Mouse (Mus musculus) forebrain, embryonic 11.5 days (tissue): Measurements from ENCODE around the gene Dll3. TPM values are rescaled to one million over a fixed set of nuclear protein-coding genes. Genes with fewer than 3 reads are reported as not detected.

ENCODE experiments used
- ATAC-seq: fragments of 200-750 bp; cut with Nextera tagmentation; replicated peaks from 2 replicates; pipeline ENCODE4 v1.8.0; 2017; ENCODE audit warnings: moderate TSS enrichment; ENCODE audit not compliant: low FRiP score
- DNase-seq: peaks from one replicate; pipeline ENCODE4 v3.0.0-alpha.2; 2017; ENCODE audit warnings: low spot score
- H3K27ac ChIP-seq: fragments of 300-500 bp; sonication (generic); 2 replicates; pipeline ENCODE4 v1.5.1; 2014; ENCODE audit warnings: low read depth, low read length
- H3K27me3 ChIP-seq: fragments of 300-500 bp; sonication (generic); 2 replicates; pipeline ENCODE4 v1.6.1; 2014; ENCODE audit warnings: mild to moderate bottlenecking, low read length, mixed read lengths; ENCODE audit not compliant: control insufficient read depth, insufficient read depth
- H3K36me3 ChIP-seq: fragments of 300-500 bp; sonication (generic); 2 replicates; pipeline ENCODE4 v1.6.1; 2014; ENCODE audit warnings: mild to moderate bottlenecking, low read length, moderate library complexity, mixed read lengths; ENCODE audit not compliant: control insufficient read depth, insufficient read depth
- H3K4me1 ChIP-seq: fragments of 300-500 bp; sonication (generic); replicated peaks from 2 replicates; pipeline ENCODE4 v1.6.1; 2014; ENCODE audit warnings: low read length, mixed read lengths; ENCODE audit not compliant: control insufficient read depth, insufficient read depth
- H3K4me2 ChIP-seq: fragments of 300-500 bp; sonication (generic); 2 replicates; pipeline ENCODE4 v1.6.1; 2014; ENCODE audit warnings: low read depth, mild to moderate bottlenecking, low read length, moderate library complexity, mixed read lengths; ENCODE audit not compliant: severe bottlenecking
- H3K4me3 ChIP-seq: fragments of 300-500 bp; sonication (generic); 2 replicates; pipeline ENCODE4 v1.5.1; 2014; ENCODE audit warnings: low read depth, low read length
- H3K9ac ChIP-seq: fragments of 300-500 bp; sonication (generic); 2 replicates; pipeline ENCODE4 v1.6.1; 2014; ENCODE audit warnings: low read length
- H3K9me3 ChIP-seq: fragments of 300-500 bp; sonication (generic); 2 replicates; pipeline ENCODE4 v1.6.1; 2016; ENCODE audit warnings: low read length, mixed read lengths; ENCODE audit not compliant: control insufficient read depth
- WGBS: fragments of 180-500 bp; shearing (Covaris S2); extraction: QIAGEN DNeasy Blood & Tissue Kit; methylation state at CpG from one replicate; pipeline ENCODE4 v1.1.7; 2014; 5-methylcytosine and 5-hydroxymethylcytosine counted together
- polyA plus RNA-seq: library from polyadenylated mRNA; unstranded; fragments of >200 nt; fragmentation: Nextera tagmentation; extraction: Ambion mirVana; gene quantifications from 2 replicates; pipeline ENCODE4 v1.2.1, GENCODE M21; 2014

The Dll3 gene
- polyA plus RNA-seq, 1 experiment from 2014 or later: 43.6 TPM

DNA sequence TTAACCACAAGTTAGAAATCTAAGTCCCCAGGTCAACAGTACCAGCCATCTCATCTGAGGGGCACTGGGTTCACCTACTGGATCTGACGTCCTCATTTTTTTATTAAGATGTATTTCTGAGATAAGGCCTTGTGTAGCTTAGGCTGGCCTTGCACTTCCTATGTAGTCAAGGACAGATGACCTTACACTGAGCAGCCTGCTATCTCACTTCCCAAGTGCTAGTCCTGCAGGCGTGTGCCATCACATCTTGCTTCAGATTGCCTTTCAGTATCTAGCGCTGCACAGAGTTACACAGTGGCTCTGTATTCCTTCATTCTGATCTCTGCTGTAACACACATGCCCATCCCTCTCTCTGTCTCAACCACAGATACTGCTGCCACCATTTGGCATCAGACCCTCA lies 16.0 kb upstream of the Dll3 start:
- Histone ChIP-seq H3K4me1 (no peaks in the 10 kb centered on the region), H3K27me3 (no peaks in the 10 kb centered on the region), H3K9ac (no peak overlapping the region), H3K27ac (no peak overlapping the region), H3K9me3 (no peaks in the 10 kb centered on the region), H3K4me2 (no peak overlapping the region), H3K36me3 (peaks cover 43% of the 10 kb centered on the region), H3K4me3 (no peak overlapping the region)
- ATAC-seq (no peak), DNase-seq (no peak)
- 92% methylated on average over 3 of the region's 3 CpGs for WGBS

- H3K9ac ChIP-seq: peak within 1 kb of the TSS; percentile 93
- no peaks in the 10 kb centered on the region for H3K27me3 ChIP-seq
- peak; percentile 96 for DNase-seq
- H3K27ac ChIP-seq: peak within 1 kb of the TSS; percentile 31; the same call in 1 of the 2 replicates
- H3K9me3 ChIP-seq: no peaks in the 10 kb centered on the region
- H3K4me2 ChIP-seq: peak within 1 kb of the TSS; percentile 87
- peaks cover 10% of the 10 kb centered on the region for H3K4me1 ChIP-seq
- WGBS: 1% methylated on average over 45 of the region's 45 CpGs
- ATAC-seq: peak; percentile 96
- peaks cover 20% of the 10 kb centered on the region for H3K36me3 ChIP-seq
- H3K4me3 ChIP-seq: peak within 1 kb of the TSS; percentile 94
These were observed 10.0 kb upstream of the Dll3 start, which contains the start of gene Timm50 for GRCm38 (mm10) chr7:28311926-28312543. Gene Timm50, minus strand, starts transcription at chr7:28312072.

DNA sequence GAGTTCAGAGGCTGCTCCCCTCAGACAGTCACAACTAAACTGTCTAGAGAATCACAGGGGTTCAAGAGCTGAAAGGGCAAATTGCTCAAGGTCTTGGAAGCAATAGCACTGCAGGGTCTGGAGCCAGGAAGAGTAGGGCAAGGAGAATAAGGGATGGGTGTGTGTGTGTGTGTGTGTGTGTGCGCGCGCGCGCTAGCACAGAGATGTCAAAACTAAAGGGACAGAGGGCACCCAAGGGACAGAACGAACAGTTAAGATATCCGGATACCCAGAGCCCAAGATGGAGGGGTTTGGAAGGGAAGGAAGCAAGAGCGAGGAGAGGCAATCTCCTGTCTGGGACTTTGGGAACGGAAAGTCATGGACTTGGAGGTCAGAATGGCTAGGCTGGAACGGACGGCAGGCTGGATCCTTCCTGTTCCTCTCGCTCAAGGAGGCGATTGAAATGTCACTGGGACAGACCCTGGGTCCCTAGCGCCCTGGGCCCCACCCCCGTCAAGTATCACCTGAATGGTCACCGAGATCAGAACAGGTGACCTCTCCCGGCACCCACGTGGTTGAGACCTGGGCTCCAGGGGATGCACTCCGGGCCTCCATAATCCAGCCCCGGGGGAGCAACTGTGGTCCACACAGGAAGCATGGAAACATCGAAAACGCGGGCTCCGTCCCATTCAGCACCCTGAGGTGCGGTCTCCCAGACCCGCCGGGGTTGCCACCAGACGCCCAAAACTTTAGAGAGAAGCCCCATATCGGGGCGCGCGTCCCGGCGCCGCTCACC lies 9.3 kb upstream of the Dll3 start:
- Histone ChIP-seq H3K27ac (peak overlapping the region; percentile 31; the same call in 1 of the 2 replicates), H3K36me3 (peaks cover 15% of the 10 kb centered on the region), H3K4me3 (peak overlapping the region; percentile 94), H3K4me2 (peak overlapping the region; percentile 87), H3K9ac (peak overlapping the region; percentile 93), H3K9me3 (no peaks in the 10 kb centered on the region), H3K27me3 (no peaks in the 10 kb centered on the region), H3K4me1 (peaks cover 10% of the 10 kb centered on the region)
- 8% methylated on average over 35 of the region's 35 CpGs for WGBS
- no peak for DNase-seq
- ATAC-seq: peak; percentile 49

- Histone ChIP-seq H3K4me3 (no peak overlapping the region), H3K4me1 (peaks cover 10% of the 10 kb centered on the region), H3K36me3 (peaks cover 17% of the 10 kb centered on the region), H3K27ac (peak overlapping the region; percentile 28; the same call in 1 of the 2 replicates), H3K4me2 (no peak overlapping the region), H3K9ac (no peak overlapping the region), H3K9me3 (no peaks in the 10 kb centered on the region), H3K27me3 (no peaks in the 10 kb centered on the region)
- DNase-seq: no peak
- 75% methylated on average over 9 of the region's 9 CpGs for WGBS
- ATAC-seq: no peak; the same call in 1 of the 2 replicates
These were observed 7.7 kb upstream of the Dll3 start for GRCm38 (mm10) chr7:28309737-28310136.

- H3K9me3 ChIP-seq: no peaks in the 10 kb centered on the region
- peaks cover 15% of the 10 kb centered on the region for H3K4me1 ChIP-seq
- H3K4me3 ChIP-seq: no peak overlapping the region
- H3K9ac ChIP-seq: no peak overlapping the region
- ATAC-seq (no peak), DNase-seq (no peak)
- H3K27me3 ChIP-seq: peaks cover 3% of the 10 kb centered on the region
- peaks cover 16% of the 10 kb centered on the region for H3K36me3 ChIP-seq
- no peak overlapping the region for H3K27ac ChIP-seq
- H3K4me2 ChIP-seq: no peak overlapping the region
- 93% methylated on average over 8 of the region's 8 CpGs for WGBS
These were observed 4.2 kb upstream of the Dll3 start for GRCm38 (mm10) chr7:28306216-28306615.

- H3K36me3 ChIP-seq: peaks cover 16% of the 10 kb centered on the region
- no peak for ATAC-seq
- peaks cover 9% of the 10 kb centered on the region for H3K27me3 ChIP-seq
- no peak overlapping the region for H3K9ac ChIP-seq
- H3K9me3 ChIP-seq: no peaks in the 10 kb centered on the region
- 92% methylated on average over 10 of the region's 10 CpGs for WGBS
- H3K4me1 ChIP-seq: peaks cover 10% of the 10 kb centered on the region
- no peak overlapping the region for H3K27ac ChIP-seq
- H3K4me2 ChIP-seq: no peak overlapping the region
- no peak overlapping the region for H3K4me3 ChIP-seq
- DNase-seq: no peak
These were observed 3.6 kb upstream of the Dll3 start for GRCm38 (mm10) chr7:28305641-28306040.

DNA sequence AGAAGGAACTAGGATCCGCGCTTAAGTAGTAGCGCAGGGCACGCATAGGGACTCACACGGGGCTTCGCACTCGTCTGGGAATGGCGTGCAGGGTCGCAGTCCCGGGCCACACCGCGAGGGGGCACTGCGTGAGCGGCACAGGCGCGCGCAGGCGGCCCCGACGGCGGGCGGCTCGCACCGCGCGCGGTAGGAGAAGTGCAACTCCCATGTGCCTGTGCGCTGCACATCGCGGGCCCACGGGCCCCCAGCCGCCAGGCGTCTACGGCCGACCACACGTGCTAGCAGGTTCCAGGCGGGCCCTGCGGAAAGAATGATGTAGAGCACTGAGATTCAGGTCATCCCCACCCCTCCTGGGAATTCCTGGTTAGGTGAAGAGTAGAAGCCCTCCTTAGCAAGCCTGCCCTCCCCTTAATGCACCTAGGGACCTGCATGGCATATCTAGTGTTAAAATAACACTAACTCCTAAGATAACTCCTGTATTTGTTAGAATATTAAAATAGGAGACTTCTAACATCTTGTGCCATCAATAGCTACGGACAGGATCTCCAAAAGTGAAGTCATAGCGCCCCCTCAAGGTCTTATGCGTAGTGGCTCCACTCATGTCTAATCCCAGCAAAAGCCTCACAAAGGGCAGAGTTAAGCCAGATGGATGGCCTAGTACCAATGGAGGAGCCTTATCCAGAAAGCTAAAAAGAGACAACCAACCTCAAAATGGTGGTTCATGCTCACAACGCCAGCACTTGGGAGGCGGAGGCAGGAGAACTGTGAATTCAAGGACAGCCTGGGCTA lies 3.0 kb downstream of the Dll3 start:
- WGBS: 7% methylated on average over 43 of the region's 43 CpGs
- Histone ChIP-seq H3K9me3 (no peaks in the 10 kb centered on the region), H3K4me1 (peaks cover 13% of the 10 kb centered on the region), H3K4me3 (peak overlapping the region; percentile 44), H3K4me2 (peak overlapping the region; percentile 44), H3K27me3 (peaks cover 45% of the 10 kb centered on the region), H3K9ac (peak overlapping the region; percentile 32), H3K36me3 (no peaks in the 10 kb centered on the region), H3K27ac (no peak overlapping the region)
- peak; percentile 76 for DNase-seq
- 0 out of 2 replicates have a peak, but pooled peaks have one; percentile 31 for ATAC-seq

DNA sequence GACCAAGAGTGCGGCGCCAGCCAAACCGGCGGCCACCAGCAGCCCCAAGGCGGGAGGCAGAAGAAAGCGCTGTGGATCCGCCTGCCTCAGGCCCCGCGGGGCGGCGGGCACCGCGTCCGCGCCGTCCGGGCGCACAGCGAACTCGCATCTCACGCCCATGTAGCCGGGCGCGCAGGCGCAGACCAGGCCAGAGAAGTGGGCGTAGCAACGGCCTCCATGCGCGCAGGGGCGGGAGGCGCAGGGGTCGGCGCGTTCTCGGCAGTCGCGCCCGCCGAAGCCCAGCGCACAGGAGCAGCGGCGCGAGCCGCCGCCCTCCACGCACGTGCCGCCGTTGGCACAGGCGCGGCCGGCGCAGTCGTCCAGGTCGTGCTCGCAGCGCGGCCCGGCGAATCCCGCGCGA lies 7.6 kb downstream of the Dll3 start:
- DNase-seq (peak; percentile 90), ATAC-seq (peak; percentile 66)
- no peaks in the 10 kb centered on the region for H3K9me3 ChIP-seq
- no peak overlapping the region for H3K27ac ChIP-seq
- H3K36me3 ChIP-seq: no peaks in the 10 kb centered on the region
- 2% methylated on average over 57 of the region's 63 CpGs for WGBS
- H3K27me3 ChIP-seq: peaks cover 68% of the 10 kb centered on the region
- peak overlapping the region; percentile 63 for H3K4me2 ChIP-seq
- peaks cover 13% of the 10 kb centered on the region for H3K4me1 ChIP-seq
- H3K9ac ChIP-seq: peak overlapping the region; percentile 56
- H3K4me3 ChIP-seq: peak overlapping the region; percentile 37
